Mouse (Mus musculus) heart, embryonic 16.5 days (tissue): ENCODE results near the gene Auts2. TPM values are rescaled to one million over a fixed set of nuclear protein-coding genes. Genes with fewer than 3 reads are reported as not detected.

Experiments used
- ATAC-seq: fragments of 200-750 bp; cut with Nextera tagmentation; replicated peaks from 2 replicates; pipeline ENCODE4 v1.8.0; 2017; ENCODE audit warnings: moderate number of reproducible peaks; ENCODE audit not compliant: insufficient read depth, low FRiP score; ENCODE audit errors: extremely low read depth
- H3K27ac ChIP-seq: fragments of 300-500 bp; sonication (generic); 2 replicates; pipeline ENCODE4 v1.5.1; 2014; ENCODE audit warnings: mild to moderate bottlenecking, low read length, control low read depth, moderate library complexity
- H3K27me3 ChIP-seq: fragments of 300-500 bp; sonication (generic); 2 replicates; pipeline ENCODE4 v1.6.1; 2014; ENCODE audit warnings: low read length, mixed read lengths; ENCODE audit not compliant: control insufficient read depth, insufficient read depth
- H3K36me3 ChIP-seq: fragments of 300-500 bp; sonication (generic); 2 replicates; pipeline ENCODE4 v1.6.1; 2014; ENCODE audit not compliant: control insufficient read depth, insufficient read depth
- H3K4me1 ChIP-seq: fragments of 300-500 bp; sonication (generic); 2 replicates; pipeline ENCODE4 v1.6.1; 2014; ENCODE audit warnings: low read length, mixed read lengths; ENCODE audit not compliant: control insufficient read depth, insufficient read depth
- H3K4me2 ChIP-seq: fragments of 300-500 bp; sonication (generic); 2 replicates; pipeline ENCODE4 v1.6.1; 2014; ENCODE audit warnings: low read depth, mild to moderate bottlenecking, control low read depth, low read length
- H3K4me3 ChIP-seq: fragments of 300-500 bp; sonication (generic); 2 replicates; pipeline ENCODE4 v1.5.1; 2014; ENCODE audit warnings: mild to moderate bottlenecking, control low read depth, low read length
- H3K9ac ChIP-seq: fragments of 300-500 bp; sonication (generic); 2 replicates; pipeline ENCODE4 v1.6.1; 2014; ENCODE audit warnings: low read length, control low read depth
- H3K9me3 ChIP-seq: fragments of 300-500 bp; sonication (generic); replicated peaks from 2 replicates; pipeline ENCODE4 v1.6.1; 2016; ENCODE audit warnings: low read length; ENCODE audit not compliant: control insufficient read depth
- WGBS: fragments of 180-500 bp; shearing (Covaris S2); extraction: QIAGEN DNeasy Blood & Tissue Kit; methylation state at CpG from one replicate; pipeline ENCODE4 v1.1.7; 2014; 5-methylcytosine and 5-hydroxymethylcytosine counted together
- polyA plus RNA-seq: library from polyadenylated mRNA; unstranded; fragments of >200 nt; fragmentation: Nextera tagmentation; extraction: Ambion mirVana; gene quantifications from 2 replicates; pipeline ENCODE4 v1.2.1, GENCODE M21; 2015

Gene Auts2
- polyA plus RNA-seq, 1 experiment from 2014 or later = 16.3 TPM

DNA sequence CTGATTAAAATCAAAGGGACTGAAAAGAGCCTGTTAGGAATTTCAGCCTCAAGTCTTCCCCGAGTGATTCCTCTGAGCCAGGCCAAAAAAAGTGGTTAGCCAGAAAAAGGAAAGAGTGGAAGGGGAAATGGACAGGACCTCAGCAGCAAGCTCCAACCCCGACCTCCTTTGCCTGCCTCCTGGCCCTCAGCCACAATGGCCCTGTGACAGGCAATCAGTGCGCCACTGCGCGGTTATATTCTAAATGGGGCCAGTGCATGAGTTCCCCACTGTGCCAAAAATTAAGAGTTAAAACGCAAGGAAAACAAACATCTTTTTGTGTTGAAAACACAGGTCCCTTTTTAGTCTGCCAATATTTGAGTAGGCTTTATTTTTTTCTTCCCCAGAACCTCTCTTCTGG, 755.1 kb downstream of the Auts2 start:
- no peaks in the 10 kb centered on the region for H3K27me3 ChIP-seq
- ATAC-seq = no peak
- H3K4me2 ChIP-seq = no peak overlapping the region
- 55% methylated on average over 6 of the region's 6 CpGs for WGBS
- no peaks in the 10 kb centered on the region; the same call in 1 of the 2 replicates for H3K4me1 ChIP-seq
- no peak overlapping the region for H3K27ac ChIP-seq
- no peak overlapping the region for H3K9ac ChIP-seq
- no peaks in the 10 kb centered on the region for H3K36me3 ChIP-seq
- H3K9me3 ChIP-seq = no peaks in the 10 kb centered on the region
- no peak overlapping the region for H3K4me3 ChIP-seq

DNA sequence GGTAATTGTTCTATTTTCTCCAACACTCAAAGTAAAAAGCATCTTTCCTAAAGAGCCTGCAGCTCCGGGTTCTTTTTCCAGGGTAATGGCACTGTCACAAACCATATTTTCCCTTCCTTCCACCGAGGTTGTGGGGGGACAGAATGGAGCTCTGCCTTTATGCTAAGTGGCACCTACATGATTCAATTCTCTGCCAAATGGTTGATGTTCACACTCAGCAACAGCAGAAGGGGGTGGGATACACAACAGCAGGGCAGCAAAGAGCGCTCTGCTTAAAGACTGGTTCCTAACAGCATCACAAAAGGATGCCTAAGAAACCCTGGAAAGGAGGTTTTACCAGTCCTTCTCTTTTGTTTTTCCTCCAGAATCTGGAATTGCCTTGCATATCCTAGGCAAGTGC, 759.9 kb downstream of the Auts2 start:
- Histone ChIP-seq H3K9ac (no peak overlapping the region), H3K4me1 (peaks cover 8% of the 10 kb centered on the region), H3K36me3 (no peaks in the 10 kb centered on the region), H3K27me3 (no peaks in the 10 kb centered on the region), H3K27ac (no peak overlapping the region), H3K4me2 (no peak overlapping the region), H3K4me3 (no peak overlapping the region), H3K9me3 (no peaks in the 10 kb centered on the region)
- WGBS = 73% methylated on average over 3 of the region's 3 CpGs
- ATAC-seq = no peak

DNA sequence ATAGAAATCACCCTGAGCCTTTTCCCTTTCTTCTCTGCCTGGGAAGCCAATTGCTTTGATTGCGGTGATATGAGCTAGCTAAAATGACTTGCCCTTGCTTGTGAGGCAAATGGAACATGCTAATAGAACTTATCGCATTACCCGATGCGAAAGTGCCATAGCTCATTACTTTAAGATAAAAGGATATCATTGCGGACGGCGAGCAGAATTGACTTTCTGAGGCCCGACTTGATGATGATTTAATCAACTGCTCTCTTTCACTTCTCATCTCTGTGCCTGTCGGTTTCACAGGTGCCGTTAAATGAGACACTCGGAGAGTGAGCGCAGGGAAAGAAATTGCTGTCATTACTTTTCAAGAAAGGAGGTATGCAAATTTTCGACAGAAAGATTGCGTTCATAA, 762.1 kb downstream of the Auts2 start:
- H3K27ac ChIP-seq = no peak overlapping the region
- 85% methylated on average over 14 of the region's 14 CpGs for WGBS
- H3K4me2 ChIP-seq = no peak overlapping the region
- no peak for ATAC-seq
- H3K9me3 ChIP-seq = no peaks in the 10 kb centered on the region
- peaks cover 8% of the 10 kb centered on the region for H3K4me1 ChIP-seq
- H3K36me3 ChIP-seq = no peaks in the 10 kb centered on the region
- H3K9ac ChIP-seq = no peak overlapping the region
- no peak overlapping the region for H3K4me3 ChIP-seq
- H3K27me3 ChIP-seq = no peaks in the 10 kb centered on the region

- no peak overlapping the region for H3K4me3 ChIP-seq
- H3K9me3 ChIP-seq = no peaks in the 10 kb centered on the region
- H3K9ac ChIP-seq = no peak overlapping the region
- no peak for ATAC-seq
- H3K4me1 ChIP-seq = peaks cover 8% of the 10 kb centered on the region
- H3K27ac ChIP-seq = no peak overlapping the region
- H3K36me3 ChIP-seq = no peaks in the 10 kb centered on the region
- no peak overlapping the region for H3K4me2 ChIP-seq
- no peaks in the 10 kb centered on the region for H3K27me3 ChIP-seq
Measured at GRCm38 (mm10) chr5:131779171-131779570, 764.0 kb downstream of the Auts2 start.

DNA sequence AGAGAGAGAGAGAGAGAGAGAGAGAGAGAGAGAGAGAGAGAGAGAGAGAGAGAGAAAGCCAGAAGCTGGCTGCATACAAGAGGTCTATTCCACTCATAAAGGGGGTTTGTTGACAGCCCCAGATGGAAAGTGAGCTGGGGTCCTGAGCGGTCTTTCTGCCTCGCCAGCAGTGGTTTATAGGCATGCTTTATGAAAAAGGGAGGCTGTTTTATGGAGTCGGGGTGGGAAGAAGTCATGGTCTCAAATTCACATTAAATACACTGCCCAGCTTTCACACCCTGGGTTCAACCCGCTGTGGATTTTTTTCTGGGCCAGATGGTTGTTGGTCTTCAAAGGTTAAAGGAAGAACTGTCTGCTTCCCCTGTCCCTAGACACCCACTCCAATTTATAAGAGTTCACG, 767.5 kb downstream of the Auts2 start:
- no peak overlapping the region for H3K4me3 ChIP-seq
- no peaks in the 10 kb centered on the region for H3K36me3 ChIP-seq
- H3K9me3 ChIP-seq = peaks cover 2% of the 10 kb centered on the region; the same call in 1 of the 2 replicates
- no peak overlapping the region for H3K4me2 ChIP-seq
- no peak overlapping the region for H3K9ac ChIP-seq
- H3K4me1 ChIP-seq = no peaks in the 10 kb centered on the region
- 84% methylated on average over 5 of the region's 5 CpGs for WGBS
- H3K27ac ChIP-seq = no peak overlapping the region
- no peaks in the 10 kb centered on the region for H3K27me3 ChIP-seq
- ATAC-seq = no peak

DNA sequence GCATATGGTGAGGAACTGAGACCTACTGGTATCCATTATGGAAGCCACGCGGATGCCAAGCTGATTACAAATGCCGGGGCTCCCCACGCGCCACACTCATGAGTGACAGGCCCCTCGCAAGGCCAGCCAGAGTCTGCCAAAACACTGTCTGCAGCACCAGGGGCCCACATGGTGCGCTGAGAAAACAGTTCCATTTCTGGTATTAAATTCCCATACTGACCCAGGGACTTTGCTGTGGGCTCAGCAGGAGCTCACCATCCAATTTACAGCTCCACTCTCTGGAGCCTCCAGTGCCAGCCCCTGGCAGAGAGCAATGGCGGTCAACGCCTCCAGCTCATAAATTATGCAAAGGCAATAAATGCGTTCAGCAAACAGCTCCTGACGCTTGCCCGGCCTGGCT, 767.9 kb downstream of the Auts2 start:
- Histone ChIP-seq H3K9ac (no peak overlapping the region), H3K4me3 (no peak overlapping the region), H3K9me3 (peaks cover 2% of the 10 kb centered on the region; the same call in 1 of the 2 replicates), H3K27me3 (no peaks in the 10 kb centered on the region), H3K4me2 (no peak overlapping the region), H3K36me3 (no peaks in the 10 kb centered on the region), H3K27ac (no peak overlapping the region), H3K4me1 (no peaks in the 10 kb centered on the region)
- no peak for ATAC-seq
- WGBS = 65% methylated on average over 12 of the region's 12 CpGs

DNA sequence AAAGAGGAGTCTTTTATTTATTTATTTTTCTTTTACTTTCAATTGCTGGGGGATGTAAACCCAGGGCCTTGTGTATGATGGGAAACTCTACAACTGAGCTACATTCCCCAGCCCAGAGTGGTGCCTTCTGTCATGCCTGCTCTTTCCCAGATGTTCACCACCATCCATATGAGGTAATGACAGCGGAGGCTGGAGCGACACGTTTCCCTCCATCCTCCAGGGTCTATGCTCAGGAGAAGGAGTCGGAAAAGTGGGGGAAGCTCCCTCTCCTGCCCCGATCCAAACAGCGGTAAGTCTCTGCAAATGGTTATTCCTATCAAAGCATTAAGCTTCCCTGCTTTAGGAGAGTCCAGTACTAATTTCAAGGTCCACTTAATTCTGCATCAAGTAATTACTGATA, 768.4 kb downstream of the Auts2 start:
- ATAC-seq = no peak
- H3K27me3 ChIP-seq = no peaks in the 10 kb centered on the region

GRCm38 (mm10) chr5:131772616-131773015, 770.5 kb downstream of the Auts2 start:
- H3K36me3 ChIP-seq = no peaks in the 10 kb centered on the region
- ATAC-seq = no peak

More for the DNA sequence above, 768.4 kb downstream of the Auts2 start:
- Histone ChIP-seq H3K4me3 (no peak overlapping the region), H3K9ac (no peak overlapping the region), H3K36me3 (no peaks in the 10 kb centered on the region), H3K27ac (no peak overlapping the region), H3K4me1 (no peaks in the 10 kb centered on the region), H3K9me3 (peaks cover 2% of the 10 kb centered on the region; the same call in 1 of the 2 replicates), H3K4me2 (no peak overlapping the region)
- 90% methylated on average over 6 of the region's 6 CpGs for WGBS

GRCm38 (mm10) chr5:131769273-131769672, 773.9 kb downstream of the Auts2 start:
- Histone ChIP-seq H3K9ac (no peak overlapping the region), H3K4me3 (no peak overlapping the region), H3K27ac (no peak overlapping the region), H3K4me2 (peak overlapping the region; percentile 42), H3K36me3 (no peaks in the 10 kb centered on the region), H3K4me1 (peaks cover 5% of the 10 kb centered on the region; the same call in 1 of the 2 replicates), H3K27me3 (no peaks in the 10 kb centered on the region), H3K9me3 (peaks cover 2% of the 10 kb centered on the region; the same call in 1 of the 2 replicates)
- 23% methylated on average over 11 of the region's 11 CpGs for WGBS
- no peak for ATAC-seq

More at GRCm38 (mm10) chr5:131772616-131773015, 770.5 kb downstream of the Auts2 start:
- Histone ChIP-seq H3K9me3 (peaks cover 2% of the 10 kb centered on the region; the same call in 1 of the 2 replicates), H3K4me1 (peaks cover 5% of the 10 kb centered on the region; the same call in 1 of the 2 replicates), H3K4me2 (no peak overlapping the region), H3K4me3 (no peak overlapping the region), H3K27me3 (no peaks in the 10 kb centered on the region), H3K9ac (no peak overlapping the region), H3K27ac (no peak overlapping the region)
- 94% methylated on average over 1 of the region's 1 CpGs for WGBS
